Mouse (Mus musculus): ENCODE measurements at regions not wholly inside any gene's neighbourhood (a gene's known extent, or its start where the extent isn't known, plus 50 kb on each side); places are given as distances from the start of the nearest gene placed in this dataset.

GRCm38 (mm10) chr19:56105452-56106091, 181.4 kb upstream of the Habp2 start:
- ATAC-seq (ENCODE audit: low FRiP score, low TSS enrichment) = peak; percentile 82
- Histone ChIP-seq H3K4me2 (replicated peaks; ENCODE audit: low read depth, low read length) (peak overlapping the region; percentile 19; the same call in 1 of the 2 replicates), H3K9ac (ENCODE audit: low read depth, low read length) (no peak overlapping the region), H3K36me3 (ENCODE audit: control insufficient read depth, insufficient read depth, low read length) (no peaks in the 10 kb centered on the region), H3K27ac (ENCODE audit: low read depth, low read length) (no peak overlapping the region), H3K27me3 (ENCODE audit: control insufficient read depth, insufficient read depth, low read length) (no peaks in the 10 kb centered on the region), H3K9me3 (ENCODE audit: control insufficient read depth, low read length) (peaks cover 5% of the 10 kb centered on the region), H3K4me1 (ENCODE audit: control insufficient read depth, insufficient read depth, low read length) (peaks cover 10% of the 10 kb centered on the region), H3K4me3 (ENCODE audit: low read length) (no peak overlapping the region)
- WGBS = 21% methylated on average over 23 of the region's 23 CpGs

DNA sequence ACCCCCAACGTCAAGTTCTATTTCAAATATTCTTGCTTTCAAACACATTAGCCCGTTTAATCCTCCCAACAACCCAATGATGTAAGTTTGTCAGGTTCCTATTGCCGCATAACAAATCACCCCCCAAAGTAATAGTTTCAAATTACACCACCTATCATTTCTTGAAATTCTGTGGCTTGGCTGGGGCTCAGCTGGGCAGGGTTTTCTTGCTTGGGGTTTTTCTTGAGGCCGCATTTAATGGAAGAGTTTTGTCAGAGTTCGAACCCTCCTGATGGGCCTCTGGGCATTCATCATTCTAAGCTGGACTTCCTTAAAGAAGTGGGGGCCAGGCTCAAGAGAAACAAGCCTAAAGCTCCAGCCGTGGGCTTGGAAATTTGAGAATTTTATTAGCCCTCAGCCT, 178.1 kb upstream of the Habp2 start:
- ATAC-seq (ENCODE audit: low FRiP score, low TSS enrichment) = no peak
- WGBS = 57% methylated on average over 6 of the region's 6 CpGs
- H3K27ac ChIP-seq (ENCODE audit: low read depth, low read length) = no peak overlapping the region
- no peaks in the 10 kb centered on the region for H3K36me3 ChIP-seq (ENCODE audit: control insufficient read depth, insufficient read depth, low read length)
- no peaks in the 10 kb centered on the region for H3K27me3 ChIP-seq (ENCODE audit: control insufficient read depth, insufficient read depth, low read length)
- no peak overlapping the region for H3K4me3 ChIP-seq (ENCODE audit: low read length)
- peaks cover 4% of the 10 kb centered on the region for H3K9me3 ChIP-seq (ENCODE audit: control insufficient read depth, low read length)
- H3K9ac ChIP-seq (ENCODE audit: low read depth, low read length) = no peak overlapping the region
- H3K4me2 ChIP-seq (replicated peaks; ENCODE audit: low read depth, low read length) = no peak overlapping the region
- H3K4me1 ChIP-seq (ENCODE audit: control insufficient read depth, insufficient read depth, low read length) = peaks cover 10% of the 10 kb centered on the region

- Histone ChIP-seq H3K27me3 (ENCODE audit: control insufficient read depth, insufficient read depth, low read length) (no peaks in the 10 kb centered on the region), H3K27ac (ENCODE audit: low read depth, low read length) (no peak overlapping the region), H3K4me3 (ENCODE audit: low read length) (no peak overlapping the region), H3K9me3 (ENCODE audit: control insufficient read depth, low read length) (peaks cover 5% of the 10 kb centered on the region; the same call in 1 of the 2 replicates), H3K4me1 (ENCODE audit: control insufficient read depth, insufficient read depth, low read length) (peaks cover 5% of the 10 kb centered on the region; the same call in 1 of the 2 replicates), H3K9ac (ENCODE audit: low read depth, low read length) (no peak overlapping the region), H3K36me3 (ENCODE audit: control insufficient read depth, insufficient read depth, low read length) (no peaks in the 10 kb centered on the region), H3K4me2 (replicated peaks; ENCODE audit: low read depth, low read length) (no peak overlapping the region; the same call in 1 of the 2 replicates)
- WGBS = 6% methylated on average over 15 of the region's 15 CpGs
- ATAC-seq (ENCODE audit: low FRiP score, low TSS enrichment) = no peak
These were observed 171.2 kb upstream of the Habp2 start for GRCm38 (mm10) chr19:56115552-56116284.

- H3K4me2 ChIP-seq (replicated peaks; ENCODE audit: low read depth, low read length) = no peak overlapping the region
- H3K4me3 ChIP-seq (ENCODE audit: low read length) = no peak overlapping the region
- no peak for ATAC-seq (ENCODE audit: low FRiP score, low TSS enrichment)
- no peaks in the 10 kb centered on the region for H3K36me3 ChIP-seq (ENCODE audit: control insufficient read depth, insufficient read depth, low read length)
- H3K9ac ChIP-seq (ENCODE audit: low read depth, low read length) = no peak overlapping the region
- WGBS = 49% methylated on average over 7 of the region's 7 CpGs
- H3K27me3 ChIP-seq (ENCODE audit: control insufficient read depth, insufficient read depth, low read length) = no peaks in the 10 kb centered on the region
- peaks cover 5% of the 10 kb centered on the region; the same call in 1 of the 2 replicates for H3K4me1 ChIP-seq (ENCODE audit: control insufficient read depth, insufficient read depth, low read length)
- no peak overlapping the region for H3K27ac ChIP-seq (ENCODE audit: low read depth, low read length)
- peaks cover 5% of the 10 kb centered on the region for H3K9me3 ChIP-seq (ENCODE audit: control insufficient read depth, low read length)
These were observed 170.7 kb upstream of the Habp2 start for GRCm38 (mm10) chr19:56116285-56116680.

DNA sequence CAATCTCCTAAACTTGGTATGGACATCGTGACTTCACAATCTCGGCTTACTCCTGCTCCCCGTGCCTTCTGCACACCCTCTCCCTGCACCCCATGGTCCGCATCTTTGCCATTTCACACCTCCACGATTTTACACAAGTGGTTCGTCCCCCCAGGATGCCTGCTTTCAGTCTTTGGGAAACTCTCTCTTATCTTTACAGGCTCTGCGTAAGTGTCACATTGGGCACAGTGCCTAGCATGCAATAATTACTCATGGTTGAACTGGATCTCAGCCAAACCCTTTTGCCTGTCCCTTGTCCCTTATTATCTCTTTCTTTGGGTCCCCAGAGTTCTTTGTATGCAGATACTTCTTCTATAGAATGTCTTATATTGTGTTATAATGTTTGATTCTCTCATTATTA, 166.2 kb upstream of the Habp2 start:
- H3K4me2 ChIP-seq (replicated peaks; ENCODE audit: low read depth, low read length) = no peak overlapping the region
- no peak overlapping the region for H3K4me3 ChIP-seq (ENCODE audit: low read length)
- ATAC-seq (ENCODE audit: low FRiP score, low TSS enrichment) = no peak
- 89% methylated on average over 7 of the region's 7 CpGs for WGBS
- no peak overlapping the region for H3K27ac ChIP-seq (ENCODE audit: low read depth, low read length)
- no peak overlapping the region for H3K9ac ChIP-seq (ENCODE audit: low read depth, low read length)
- no peaks in the 10 kb centered on the region for H3K4me1 ChIP-seq (ENCODE audit: control insufficient read depth, insufficient read depth, low read length)
- H3K27me3 ChIP-seq (ENCODE audit: control insufficient read depth, insufficient read depth, low read length) = no peaks in the 10 kb centered on the region
- no peaks in the 10 kb centered on the region for H3K36me3 ChIP-seq (ENCODE audit: control insufficient read depth, insufficient read depth, low read length)
- peaks cover 9% of the 10 kb centered on the region for H3K9me3 ChIP-seq (ENCODE audit: control insufficient read depth, low read length)

DNA sequence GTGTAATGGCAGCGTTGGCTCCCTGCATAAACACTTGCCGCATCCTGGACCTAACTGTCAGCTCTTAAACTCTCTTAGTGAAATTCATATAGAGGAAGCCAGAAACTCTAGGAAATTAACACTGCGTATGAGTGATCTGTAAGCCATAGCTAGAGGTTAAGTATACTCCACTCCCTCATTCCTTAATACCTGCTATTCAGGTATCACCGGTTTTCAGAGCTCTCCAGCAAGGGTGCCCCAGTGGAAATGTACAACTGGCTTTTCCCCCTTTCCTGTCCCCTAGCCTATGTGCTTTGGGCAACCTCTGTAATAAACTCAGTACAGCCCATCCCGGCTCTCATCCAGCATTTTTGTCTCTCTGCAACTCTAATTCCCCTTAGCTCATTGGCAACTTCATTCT, 164.8 kb upstream of the Habp2 start:
- Histone ChIP-seq H3K36me3 (ENCODE audit: control insufficient read depth, insufficient read depth, low read length) (no peaks in the 10 kb centered on the region), H3K27ac (ENCODE audit: low read depth, low read length) (no peak overlapping the region), H3K4me3 (ENCODE audit: low read length) (no peak overlapping the region), H3K9me3 (ENCODE audit: control insufficient read depth, low read length) (peaks cover 9% of the 10 kb centered on the region), H3K4me1 (ENCODE audit: control insufficient read depth, insufficient read depth, low read length) (no peaks in the 10 kb centered on the region), H3K27me3 (ENCODE audit: control insufficient read depth, insufficient read depth, low read length) (no peaks in the 10 kb centered on the region), H3K9ac (ENCODE audit: low read depth, low read length) (no peak overlapping the region), H3K4me2 (replicated peaks; ENCODE audit: low read depth, low read length) (no peak overlapping the region)
- 86% methylated on average over 5 of the region's 5 CpGs for WGBS
- no peak for ATAC-seq (ENCODE audit: low FRiP score, low TSS enrichment)

DNA sequence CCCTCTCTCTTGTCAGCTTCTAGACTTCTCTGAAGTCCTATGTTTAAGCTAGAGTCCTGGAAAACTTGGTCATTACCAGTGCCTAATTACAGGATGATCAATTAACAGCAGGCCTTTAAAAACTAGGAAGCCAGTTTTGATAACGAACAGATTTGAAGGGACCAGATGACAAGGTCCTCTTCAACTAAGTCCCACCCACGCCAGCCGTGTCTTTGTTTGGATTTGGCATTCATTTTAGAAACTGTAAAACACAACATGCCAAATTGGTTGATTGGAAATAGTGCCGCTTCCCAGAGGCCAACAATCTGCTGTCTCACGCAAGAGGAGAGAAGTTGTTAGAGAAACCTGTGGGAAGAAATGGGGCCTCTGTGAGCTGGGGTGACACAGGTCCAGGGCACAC, 155.4 kb upstream of the Habp2 start:
- WGBS = 70% methylated on average over 5 of the region's 5 CpGs
- no peak overlapping the region for H3K9ac ChIP-seq (ENCODE audit: low read depth, low read length)
- H3K36me3 ChIP-seq (ENCODE audit: control insufficient read depth, insufficient read depth, low read length) = no peaks in the 10 kb centered on the region
- H3K27ac ChIP-seq (ENCODE audit: low read depth, low read length) = no peak overlapping the region
- H3K4me3 ChIP-seq (ENCODE audit: low read length) = no peak overlapping the region
- no peaks in the 10 kb centered on the region for H3K4me1 ChIP-seq (ENCODE audit: control insufficient read depth, insufficient read depth, low read length)
- H3K9me3 ChIP-seq (ENCODE audit: control insufficient read depth, low read length) = no peaks in the 10 kb centered on the region
- no peak overlapping the region for H3K4me2 ChIP-seq (replicated peaks; ENCODE audit: low read depth, low read length)
- no peak for ATAC-seq (ENCODE audit: low FRiP score, low TSS enrichment)
- no peaks in the 10 kb centered on the region for H3K27me3 ChIP-seq (ENCODE audit: control insufficient read depth, insufficient read depth, low read length)

GRCm38 (mm10) chr19:56132911-56133562, 153.9 kb upstream of the Habp2 start:
- H3K4me1 ChIP-seq (ENCODE audit: control insufficient read depth, insufficient read depth, low read length) = no peaks in the 10 kb centered on the region
- H3K27me3 ChIP-seq (ENCODE audit: control insufficient read depth, insufficient read depth, low read length) = no peaks in the 10 kb centered on the region
- H3K36me3 ChIP-seq (ENCODE audit: control insufficient read depth, insufficient read depth, low read length) = no peaks in the 10 kb centered on the region
- H3K9me3 ChIP-seq (ENCODE audit: control insufficient read depth, low read length) = no peaks in the 10 kb centered on the region
- H3K4me3 ChIP-seq (ENCODE audit: low read length) = no peak overlapping the region
- no peak overlapping the region for H3K27ac ChIP-seq (ENCODE audit: low read depth, low read length)
- H3K9ac ChIP-seq (ENCODE audit: low read depth, low read length) = no peak overlapping the region
- no peak for ATAC-seq (ENCODE audit: low FRiP score, low TSS enrichment)
- no peak overlapping the region for H3K4me2 ChIP-seq (replicated peaks; ENCODE audit: low read depth, low read length)
- WGBS = 20% methylated on average over 7 of the region's 7 CpGs

- Histone ChIP-seq H3K4me1 (ENCODE audit: control insufficient read depth, insufficient read depth, low read length) (no peaks in the 10 kb centered on the region), H3K27ac (ENCODE audit: low read depth, low read length) (no peak overlapping the region)
- WGBS = 10% methylated on average over 5 of the region's 5 CpGs
These were observed 153.4 kb upstream of the Habp2 start for GRCm38 (mm10) chr19:56133565-56133964.

More at GRCm38 (mm10) chr19:56133565-56133964, 153.4 kb upstream of the Habp2 start:
- Histone ChIP-seq H3K27me3 (ENCODE audit: control insufficient read depth, insufficient read depth, low read length) (no peaks in the 10 kb centered on the region), H3K4me2 (replicated peaks; ENCODE audit: low read depth, low read length) (no peak overlapping the region), H3K4me3 (ENCODE audit: low read length) (no peak overlapping the region), H3K36me3 (ENCODE audit: control insufficient read depth, insufficient read depth, low read length) (no peaks in the 10 kb centered on the region), H3K9me3 (ENCODE audit: control insufficient read depth, low read length) (no peaks in the 10 kb centered on the region), H3K9ac (ENCODE audit: low read depth, low read length) (no peak overlapping the region)
- no peak for ATAC-seq (ENCODE audit: low FRiP score, low TSS enrichment)

Measured in kidney, embryonic 14.5 days (tissue).